Mouse (Mus musculus) adrenal gland, postnatal 10 days (tissue): ENCODE data around the gene Cog5. TPM values are rescaled to one million over a fixed set of nuclear protein-coding genes. Genes with fewer than 3 reads are reported as not detected.
"Not testable (repeated sequence)": the region's sequence is repeated elsewhere in the genome, so short reads cannot be mapped to it uniquely, and the experiment has no call there.

Source experiments
- DNase-seq: peaks from one replicate; pipeline ENCODE4 v3.0.0; 2021; ENCODE audit warnings: mixed read lengths
- long read RNA-seq, 2 experiments: library from polyadenylated mRNA; stranded (forward); transcript quantifications; one replicate each; pipeline ENCODE4 v2.0.0; 2021
- total RNA-seq, 2 experiments: library from RNA; stranded (reverse); gene quantifications; 2 replicates each; pipeline ENCODE4 v1.2.3; 2021

The Cog5 gene
- total RNA-seq = 10 to 100 TPM; 33.7 to 40.9 TPM
- long read RNA-seq, experiment 1, partial matches to known transcripts = 1 of 10 reads
- long read RNA-seq, experiment 1, other reads (novel, unspliced or antisense) = 7 of 10 reads
- long read RNA-seq, experiment 2, partial matches to known transcripts = 5 of 12 reads
- long read RNA-seq, experiment 2, other reads (novel, unspliced or antisense) = 6 of 12 reads

DNA sequence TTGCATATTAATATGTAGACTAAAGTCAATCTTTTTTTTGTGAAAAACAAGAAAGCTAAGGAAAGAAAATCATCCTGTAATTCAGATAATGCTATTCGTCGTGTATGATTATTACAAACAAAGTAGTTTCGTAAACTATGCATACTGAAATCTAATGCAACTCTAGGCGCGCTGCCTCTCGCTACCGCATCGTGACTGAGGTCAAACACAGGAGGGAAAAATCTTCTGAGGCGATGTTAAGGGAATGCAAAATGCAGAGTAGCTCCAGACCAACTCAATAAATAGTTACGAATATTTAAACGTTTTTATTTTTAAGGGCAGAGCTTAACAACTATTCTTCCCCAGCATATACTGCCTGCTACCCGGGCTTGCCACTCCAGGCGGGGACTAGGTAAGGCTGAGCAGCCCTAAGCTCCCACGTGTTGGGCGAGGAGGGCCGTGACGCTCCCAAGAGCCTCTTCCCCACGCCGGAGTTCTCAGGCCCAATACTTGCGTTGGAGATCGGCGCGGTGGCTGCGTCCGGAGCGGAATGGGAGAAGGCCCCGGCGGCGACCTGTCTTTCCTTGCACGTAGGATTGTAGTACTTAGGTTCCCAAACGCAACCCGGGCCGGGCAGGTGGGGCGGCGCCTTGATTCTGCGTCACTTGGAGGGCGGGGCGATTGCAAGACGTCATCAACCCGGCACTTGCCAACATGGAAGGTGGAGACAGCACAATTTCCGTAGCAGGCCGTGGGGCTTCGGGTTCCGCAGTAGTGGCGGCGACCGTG, at the start of gene Cog5, which contains the start of gene Dus4l:
Cog5 (plus strand) TSS at position 673 of the 768 bp plus-strand sequence.
Dus4l (minus strand) TSS at position 630 of the 768 bp plus-strand sequence.
- peak; percentile 98 for DNase-seq

DNA sequence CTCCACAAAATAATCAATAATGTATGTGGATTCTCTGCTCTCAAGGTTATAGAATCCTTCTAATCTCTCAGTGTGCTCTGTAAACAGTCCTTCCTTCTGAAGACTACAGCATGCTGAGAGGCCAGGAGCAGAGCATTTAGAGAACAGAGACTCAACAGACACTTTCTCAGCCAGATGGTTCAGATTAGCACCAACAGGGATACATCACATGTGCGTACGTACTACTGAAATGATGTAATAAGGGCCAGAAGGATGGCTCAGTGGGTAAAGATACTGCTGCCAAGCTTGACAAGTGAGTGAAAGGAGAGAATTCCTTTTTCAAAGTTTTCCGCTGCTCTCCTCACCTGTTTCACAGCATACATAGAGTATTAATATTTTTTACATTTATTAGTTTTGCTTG, 49.8 kb upstream of the Cog5 start:
- no peak for DNase-seq

DNA sequence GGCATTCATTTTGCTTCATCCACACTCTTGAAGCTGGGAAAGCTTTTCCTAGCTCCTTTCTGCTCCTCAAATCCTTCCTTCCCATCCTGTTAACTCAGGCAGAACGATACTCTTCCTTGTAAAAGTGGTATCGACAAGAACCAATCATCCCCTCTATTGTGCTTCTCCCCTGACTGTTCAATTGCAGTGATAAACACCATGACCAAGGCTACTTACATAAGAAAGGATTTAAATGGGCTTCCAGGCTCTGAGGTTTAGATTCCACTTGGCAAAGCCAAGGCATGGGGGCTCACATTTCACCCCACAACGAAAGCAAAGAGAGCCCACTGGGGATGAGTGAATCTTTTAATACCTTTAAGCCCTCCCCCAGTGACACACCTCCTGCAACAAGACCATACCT, 46.5 kb upstream of the Cog5 start:
- no peak for DNase-seq

DNA sequence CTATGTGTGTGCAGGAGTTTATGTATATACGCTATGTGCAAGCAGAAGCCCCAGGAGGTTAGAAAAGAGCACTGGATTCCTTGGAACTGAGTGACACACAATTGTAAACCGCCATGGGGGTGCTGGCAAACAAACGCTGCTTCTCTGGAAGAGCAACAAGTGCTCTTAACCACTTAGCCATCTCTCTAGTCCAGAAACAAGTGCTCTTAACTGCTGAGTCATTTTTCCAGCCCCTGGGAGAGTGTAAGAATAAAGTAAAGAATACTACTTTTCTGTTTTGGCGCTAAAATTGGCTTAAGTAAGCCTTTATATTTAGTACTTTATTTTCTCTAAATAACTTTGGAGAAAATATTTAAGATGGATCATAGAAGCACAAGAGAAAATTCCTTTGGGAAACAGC, 41.3 kb upstream of the Cog5 start:
- DNase-seq = no peak

DNA sequence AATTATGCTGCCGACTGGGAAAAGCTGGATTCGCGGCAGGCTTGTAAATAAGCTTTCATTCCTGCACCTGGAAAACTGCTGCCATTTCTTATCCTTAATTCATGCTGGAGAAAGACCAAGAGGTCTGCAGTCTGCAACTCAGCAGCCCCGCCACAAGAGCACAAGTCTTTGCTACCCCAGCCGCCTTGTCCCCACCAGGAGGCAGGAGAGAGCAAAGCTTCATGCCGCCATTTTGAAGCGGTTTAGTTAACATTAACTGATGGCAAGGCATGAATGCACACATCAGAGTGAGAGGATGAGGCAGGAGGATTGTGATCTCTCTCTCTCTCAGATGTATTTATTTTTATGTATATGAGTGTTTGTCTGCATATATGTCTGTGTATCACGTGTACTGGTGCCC, 34.6 kb upstream of the Cog5 start:
- DNase-seq = no peak

DNA sequence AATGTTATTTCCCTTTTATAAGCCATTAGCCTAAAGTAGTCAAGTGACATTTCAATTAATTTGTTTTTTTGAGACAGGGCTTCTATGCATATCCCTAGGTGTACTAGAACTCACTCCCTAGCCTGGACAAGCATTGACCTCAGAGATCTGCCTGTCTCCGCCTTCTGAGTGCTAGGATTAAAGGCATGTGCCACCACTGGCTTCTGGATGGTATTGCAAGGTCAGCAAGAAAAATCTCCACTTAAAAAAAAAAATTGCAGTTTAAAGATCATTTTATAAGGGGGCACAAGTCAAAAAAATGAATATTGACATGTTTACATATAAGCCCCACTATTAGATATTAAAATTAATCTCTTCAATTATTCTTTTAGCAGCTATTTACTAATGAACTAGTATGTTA, 29.7 kb upstream of the Cog5 start:
- no peak for DNase-seq

DNA sequence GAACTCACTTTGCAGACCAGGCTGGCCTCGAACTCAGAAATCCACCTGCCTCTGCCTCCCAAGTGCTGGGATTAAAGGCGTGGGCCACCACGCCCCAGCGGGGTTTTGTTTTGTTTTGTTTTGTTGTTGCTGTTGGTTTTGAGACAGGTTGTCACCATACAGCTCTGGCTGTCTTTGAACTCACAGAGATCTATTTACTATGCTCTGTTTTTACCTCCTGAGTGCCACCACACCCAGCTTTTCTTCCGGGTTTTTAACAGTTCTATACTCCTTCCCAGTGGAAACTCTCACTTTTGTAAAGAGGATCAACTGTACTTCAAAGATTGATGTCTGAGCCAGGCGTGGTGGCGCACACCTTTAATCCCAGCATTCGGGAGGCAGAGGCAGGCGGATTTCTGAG, 26.3 kb upstream of the Cog5 start:
- DNase-seq = not testable (repeated sequence)

DNA sequence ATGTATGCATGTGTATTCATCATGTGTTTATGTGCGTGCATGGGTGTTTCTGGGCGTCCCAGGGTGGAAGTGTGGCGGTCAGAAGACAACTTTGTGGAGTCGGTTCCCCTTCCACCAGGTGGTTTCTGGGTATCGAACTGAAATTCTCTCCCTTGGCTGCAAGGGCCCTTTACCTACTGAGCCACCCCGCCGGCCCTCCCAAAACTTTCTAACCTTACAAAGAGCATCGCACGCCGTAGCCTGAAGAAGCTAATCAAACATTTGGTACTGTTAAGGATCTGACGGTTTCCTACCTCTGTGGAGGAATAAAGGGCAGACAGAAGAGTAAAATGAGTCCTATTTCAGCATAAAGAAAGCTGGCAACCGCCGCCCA, 20.7 kb upstream of the Cog5 start:
- DNase-seq = peak; percentile 35

DNA sequence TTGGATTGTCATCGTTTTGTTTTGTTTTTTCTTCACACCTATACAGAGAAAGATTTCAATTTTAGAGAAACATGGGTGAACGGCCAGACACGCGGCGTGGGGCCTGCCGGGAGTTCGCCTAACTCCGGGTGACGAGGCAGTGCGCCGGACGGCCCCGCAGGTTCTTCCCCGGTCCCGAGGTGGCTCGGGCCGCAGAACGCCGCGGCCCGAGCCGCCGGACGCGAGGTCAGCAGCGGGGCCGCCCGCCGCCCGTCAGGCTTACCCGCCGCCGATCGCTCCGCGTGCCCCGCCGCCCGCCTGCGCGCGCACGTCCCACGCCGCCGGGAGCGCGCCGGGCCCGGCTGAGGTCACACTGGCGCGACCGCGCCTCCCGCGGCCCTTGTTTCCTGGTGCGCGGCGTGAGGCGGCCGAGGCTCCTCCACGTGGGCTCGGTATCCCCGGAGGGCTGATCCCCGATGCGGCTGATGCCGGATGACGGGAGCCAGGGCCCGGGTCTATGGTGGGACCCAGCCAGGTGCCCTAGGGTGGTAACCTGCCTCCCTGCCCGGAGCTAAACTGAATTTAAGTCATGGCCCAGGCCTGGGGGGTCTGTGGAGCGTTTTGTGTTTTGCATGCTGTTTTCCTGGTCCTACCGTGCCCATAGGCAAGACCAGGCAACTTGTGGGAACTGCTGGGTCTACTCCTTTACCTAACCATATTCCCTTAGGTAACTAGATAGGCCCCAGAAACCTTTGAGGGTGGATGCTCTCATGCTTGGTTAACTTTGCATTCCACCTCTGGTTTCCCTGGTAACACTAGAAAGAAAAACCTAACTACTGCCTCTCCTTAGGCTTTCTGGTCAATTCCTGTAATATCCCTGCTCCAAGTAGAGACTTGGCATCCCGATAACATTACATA, 20.1 kb upstream of the Cog5 start, which contains the start of gene Bcap29:
Bcap29 (minus strand) TSS at position 316 of the 897 bp plus-strand sequence.
- DNase-seq = peak; percentile 89

DNA sequence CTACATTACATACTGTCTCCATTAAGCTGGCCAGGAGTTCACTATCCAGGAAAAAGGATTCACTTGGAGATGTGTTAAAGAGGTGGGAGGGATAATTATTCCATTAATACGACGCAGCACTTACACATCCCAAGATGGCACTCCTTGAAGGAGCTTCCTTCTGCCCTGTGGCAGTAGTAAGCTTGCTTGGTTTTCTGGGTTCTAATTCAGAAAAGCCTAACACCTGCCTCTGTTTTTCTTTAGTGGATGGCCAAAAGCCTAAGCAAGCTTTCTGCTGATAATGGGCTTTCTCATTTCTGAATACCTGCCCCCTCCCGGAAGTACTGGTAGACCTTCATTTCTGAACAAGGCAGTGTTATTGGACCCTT, 19.4 kb upstream of the Cog5 start:
- no peak for DNase-seq

DNA sequence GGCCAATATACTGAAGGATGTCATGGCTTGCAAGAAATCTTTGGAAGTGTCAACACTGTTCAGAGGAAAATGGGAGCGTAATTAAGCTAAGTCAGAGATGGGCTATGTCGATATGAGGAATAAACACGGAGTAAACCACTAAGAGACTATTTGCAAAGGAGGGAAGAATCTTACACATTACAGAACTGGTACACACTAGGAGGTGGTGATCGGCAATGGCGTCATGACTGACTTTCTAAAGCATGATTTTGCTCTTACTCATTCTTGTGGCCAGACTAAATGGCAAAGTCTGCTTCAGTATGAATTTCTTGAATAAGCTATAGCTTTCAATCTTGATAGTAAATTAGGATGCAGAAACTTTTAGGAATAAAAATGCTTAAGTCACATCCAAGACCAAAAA, 1.1 kb upstream of the Cog5 start:
- no peak for DNase-seq

DNA sequence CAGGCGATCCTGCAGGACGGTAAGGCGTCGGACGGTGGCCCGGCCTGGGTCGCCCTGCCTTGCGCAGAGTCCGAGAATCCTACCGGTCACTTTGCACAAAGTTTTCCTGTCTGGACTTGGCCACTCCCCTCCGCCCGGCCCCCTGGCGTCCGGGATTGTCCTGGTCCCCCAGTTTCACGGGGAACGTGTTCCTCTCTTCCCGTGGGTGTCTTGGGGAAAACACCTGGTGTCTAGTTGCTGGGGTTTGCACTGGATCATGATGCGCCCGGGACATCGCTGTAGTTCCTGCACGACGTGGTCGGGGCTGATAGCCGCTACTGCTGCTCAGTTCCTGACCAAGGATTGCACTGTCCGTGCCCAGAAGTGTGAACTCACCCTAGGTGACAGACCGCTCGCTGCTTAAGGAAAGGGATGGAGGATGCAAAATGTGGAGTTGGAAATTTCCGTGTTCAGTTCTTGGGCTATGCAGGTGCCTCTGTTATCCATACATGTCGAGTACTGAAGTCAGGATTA, 352 bp downstream of the Cog5 start:
- DNase-seq = no peak

DNA sequence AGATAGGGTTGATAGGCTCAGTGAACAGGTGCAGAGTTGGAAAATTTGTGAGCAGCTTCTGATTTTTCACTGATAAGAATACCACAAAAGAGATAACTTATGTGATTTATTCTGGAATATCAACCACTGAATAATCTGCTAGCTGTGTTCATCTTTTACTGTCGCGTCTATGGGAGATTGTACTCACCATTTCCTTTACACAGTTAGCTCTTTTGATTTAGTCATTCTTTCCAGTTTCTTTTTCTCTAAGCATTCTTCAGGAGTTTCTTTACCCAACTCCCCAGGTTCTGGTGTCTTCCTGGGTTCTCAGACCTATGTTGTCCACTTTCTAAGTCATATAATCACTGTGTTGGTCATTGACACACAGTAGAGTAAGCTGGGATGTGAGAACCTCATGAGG, 2.2 kb downstream of the Cog5 start:
- no peak for DNase-seq

DNA sequence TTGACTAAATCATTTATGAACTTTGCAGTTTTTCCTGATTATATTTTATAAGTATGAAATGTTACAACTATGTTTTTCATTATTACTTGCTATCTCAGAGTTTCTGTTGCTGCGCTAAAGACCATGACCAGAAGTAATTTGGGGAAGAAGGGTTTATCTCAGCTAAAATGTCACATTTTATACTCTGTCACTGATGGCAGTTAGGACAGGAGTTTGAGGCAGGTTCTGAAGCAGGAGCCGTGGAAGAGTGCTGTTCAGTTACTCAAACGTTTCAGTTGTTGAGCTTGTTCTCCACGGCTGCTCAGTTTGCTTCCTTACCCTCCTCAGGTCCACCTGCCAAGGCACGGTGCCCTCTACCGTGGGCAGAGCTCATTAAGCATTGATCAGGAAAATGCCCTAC, 11.3 kb downstream of the Cog5 start:
- no peak for DNase-seq

DNA sequence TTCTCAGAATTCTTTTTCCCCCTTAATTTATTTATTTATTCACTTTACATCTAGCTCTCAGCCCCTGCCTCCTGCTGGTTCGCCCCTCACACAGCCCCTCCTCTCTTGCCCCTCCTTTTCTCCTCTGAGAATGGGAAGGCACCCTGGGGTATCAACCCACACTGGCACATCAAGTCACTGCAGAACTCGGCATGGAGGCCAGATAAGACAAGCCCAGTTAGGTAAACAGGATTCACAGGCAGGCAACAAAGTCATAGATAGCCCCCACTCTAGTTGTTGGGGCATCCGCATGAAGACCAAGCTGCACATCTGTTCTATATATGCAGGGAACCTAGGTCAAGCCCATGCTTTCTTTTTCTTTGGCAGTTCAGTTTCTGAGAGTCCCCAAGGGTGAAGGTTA, 12.5 kb downstream of the Cog5 start:
- DNase-seq = no peak

DNA sequence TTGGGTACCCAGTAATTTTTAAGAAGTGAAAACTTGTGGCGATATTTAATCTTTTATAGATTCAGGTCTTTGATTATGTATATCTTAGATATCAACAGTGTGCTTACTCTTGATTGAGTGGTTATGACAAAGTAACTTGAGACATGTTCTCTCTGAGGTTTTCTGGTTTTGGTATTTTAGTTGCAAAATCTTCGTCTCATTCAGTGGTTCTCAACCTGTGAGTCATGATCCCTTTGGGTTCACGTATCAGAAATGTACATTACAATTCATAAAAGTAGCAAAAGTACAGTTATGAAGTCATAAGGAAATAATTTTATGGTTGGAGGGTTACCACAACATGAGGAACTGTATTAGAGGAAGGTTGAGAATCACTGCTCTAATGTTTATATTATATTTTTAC, 32.0 kb downstream of the Cog5 start:
- DNase-seq = no peak

DNA sequence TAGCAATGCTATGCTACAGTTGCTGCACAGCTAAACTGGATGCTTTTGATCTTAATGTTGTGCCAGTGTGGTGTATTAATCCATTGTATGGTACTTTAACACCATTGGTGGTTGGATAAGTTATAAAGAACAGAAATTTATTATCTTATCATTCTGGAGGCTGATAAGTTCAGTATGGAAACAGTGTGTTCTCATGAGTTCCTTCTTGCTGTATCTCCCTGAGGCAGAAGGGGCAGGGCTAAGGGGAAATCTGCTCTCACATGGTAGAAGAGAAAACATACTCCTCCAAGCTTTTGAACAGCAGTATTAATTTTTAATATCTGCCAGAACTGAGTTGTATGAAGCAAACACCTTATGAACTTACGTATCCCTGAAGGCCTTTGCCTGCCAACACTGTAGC, 38.6 kb downstream of the Cog5 start:
- no peak for DNase-seq

DNA sequence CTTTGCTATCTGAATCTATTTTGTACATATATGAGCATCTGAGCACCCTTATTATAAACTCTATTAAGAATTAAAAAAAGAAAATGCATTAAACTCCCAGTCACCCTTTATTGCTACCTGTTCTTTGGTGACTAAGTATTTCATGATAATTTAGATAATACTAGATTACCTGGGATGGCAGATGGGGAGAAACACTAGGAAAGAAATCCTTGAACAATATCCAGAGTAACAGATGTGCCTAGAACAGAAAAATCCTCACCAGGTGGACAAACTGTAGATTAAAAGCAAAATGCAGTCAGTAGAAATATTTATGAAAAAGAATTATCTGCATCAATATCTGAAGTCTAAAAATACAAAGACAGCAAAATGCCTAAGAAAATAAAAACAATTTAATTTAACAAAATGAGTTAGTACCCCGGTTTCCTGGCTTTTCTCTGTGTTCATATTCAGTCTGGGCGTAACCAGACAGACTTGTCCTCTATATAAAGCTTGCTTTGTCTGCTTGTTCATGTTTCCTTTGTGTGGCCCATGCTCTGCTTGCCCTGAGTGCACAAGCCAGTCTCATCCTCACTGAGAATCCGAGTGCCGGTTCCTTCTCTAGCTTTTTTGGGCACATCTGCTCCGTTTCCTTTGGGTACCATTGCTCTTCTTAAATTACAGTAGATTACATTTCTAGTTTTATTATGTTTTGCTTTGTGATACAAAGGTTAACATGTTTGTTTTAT, 46.1 kb downstream of the Cog5 start:
- no peak for DNase-seq

DNA sequence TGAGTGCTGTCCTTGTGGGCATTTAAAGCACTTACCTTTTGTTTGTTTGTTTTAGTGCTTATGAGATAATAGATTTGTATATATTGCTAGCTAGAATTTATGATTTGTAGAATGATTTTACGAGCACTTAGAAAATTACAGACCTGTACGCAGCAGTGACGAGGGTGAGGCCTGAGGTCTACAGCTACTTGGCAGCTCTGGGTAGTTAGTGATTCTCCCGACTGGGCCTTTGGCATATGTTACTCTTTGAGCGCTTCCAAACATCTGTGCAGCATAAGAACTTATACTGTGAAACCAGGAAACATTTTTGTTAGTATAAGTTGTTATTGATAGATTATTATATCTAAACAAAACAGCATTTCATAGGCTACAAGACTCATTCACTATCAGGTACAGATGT, 46.7 kb downstream of the Cog5 start:
- DNase-seq = no peak

DNA sequence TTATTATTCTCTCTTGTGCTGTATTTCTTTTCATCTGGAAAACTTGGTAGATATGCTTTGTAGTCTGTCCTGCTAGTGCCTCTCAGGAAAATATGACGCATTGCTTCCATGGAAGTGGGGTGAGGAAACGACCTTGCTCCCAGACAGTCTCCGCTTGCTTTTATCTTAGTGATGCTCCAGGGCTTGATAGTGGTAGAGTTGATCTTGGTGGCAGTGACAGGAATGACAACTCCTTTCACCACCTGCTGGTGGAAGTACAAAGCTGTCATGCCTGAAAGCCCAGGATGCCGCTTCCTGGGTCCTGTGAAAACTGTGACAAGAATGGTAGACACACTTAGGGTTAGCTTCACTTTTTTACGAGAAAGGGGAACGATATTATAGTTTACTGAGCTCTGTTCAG, 49.2 kb downstream of the Cog5 start:
- DNase-seq = no peak

DNA sequence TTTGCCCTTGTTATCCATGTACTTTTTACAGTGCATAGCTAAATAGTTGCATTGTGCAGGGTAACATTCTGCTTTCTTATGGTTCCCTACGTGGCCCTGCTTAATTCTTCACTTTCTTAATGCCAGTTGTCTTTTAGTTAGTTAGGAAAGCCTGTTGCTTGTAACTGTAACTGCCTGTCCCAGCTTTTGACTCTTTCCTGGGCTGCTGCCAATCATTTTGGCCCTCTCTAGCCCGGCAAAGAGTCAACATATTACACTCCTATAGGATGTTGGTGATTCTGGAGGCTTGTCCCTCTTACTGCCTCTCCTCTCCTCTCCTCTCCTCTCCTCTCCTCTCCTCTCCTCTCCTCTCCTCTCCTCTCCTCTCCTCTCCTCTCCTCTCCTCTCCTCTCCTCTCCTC, 51.5 kb downstream of the Cog5 start:
- DNase-seq = peak; percentile 11

DNA sequence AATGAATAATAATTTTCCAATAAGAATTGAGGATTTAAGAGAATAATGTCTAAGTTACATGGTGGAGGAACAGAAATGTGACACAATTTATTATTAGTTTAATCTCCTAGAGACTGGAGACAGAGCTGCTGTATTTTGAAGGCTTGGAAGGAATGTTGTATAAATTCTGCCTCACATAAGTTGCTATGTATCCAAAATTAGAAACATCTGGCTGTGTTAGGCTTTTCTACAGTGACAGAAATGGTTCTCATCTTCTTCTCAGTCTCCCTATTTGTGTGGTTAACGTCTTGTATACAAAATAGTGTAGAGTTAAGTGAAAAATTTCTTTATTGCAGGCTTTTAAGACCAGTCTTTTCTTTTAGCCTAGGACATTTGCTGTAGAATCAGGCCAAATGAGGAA, 52.9 kb downstream of the Cog5 start:
- DNase-seq = no peak
